ENCODE assay signal across 10 mouse cellular contexts in genomic region chr7:65280944-65281912, GRCm38 (mm10).
DNase-seq lines count a peak whose midpoint lies in the region; ATAC-seq lines count a peak whose summit lies in the region.
"Had no signal": no experiment of that assay in that cellular context is flagged by ENCODE, and none has a peak within 500 bp of the region (broad histone marks: within the 10 kb centered on the region; RNA-seq: fewer than 3 reads in every experiment).

No protein-coding gene starts in this region.

- WGBS in heart, embryonic 11.5 days (ENCODE audit: insufficient replicate concordance) = 78% methylated on average over 10 of the region's 10 CpGs
- WGBS in forebrain, embryonic 10.5 days = 74% methylated on average over 10 of the region's 10 CpGs
- WGBS in midbrain, embryonic 11.5 days = 61% methylated on average over 10 of the region's 10 CpGs

- H3K27me3 ChIP-seq in heart, embryonic 11.5 days (ENCODE audit: control insufficient read depth, insufficient read depth, low read length) = no peaks in the 10 kb centered on the region; the same call in 1 of the 2 replicates
- H3K27me3 ChIP-seq in forebrain, embryonic 10.5 days (ENCODE audit: poor library complexity, severe bottlenecking) = no peaks in the 10 kb centered on the region
- H3K27me3 ChIP-seq in midbrain, embryonic 11.5 days (ENCODE audit: control insufficient read depth, insufficient read depth, low read length) = no peaks in the 10 kb centered on the region

- no peak overlapping the region for H3K4me3 ChIP-seq in heart, embryonic 11.5 days (ENCODE audit: low read depth, low read length)
- no peak overlapping the region for H3K4me3 ChIP-seq in forebrain, embryonic 10.5 days
- no peak overlapping the region for H3K4me3 ChIP-seq in midbrain, embryonic 11.5 days (ENCODE audit: low read depth, low read length)

- H3K9me3 ChIP-seq in heart, embryonic 11.5 days (replicated peaks; ENCODE audit: control insufficient read depth, low read length) = no peaks in the 10 kb centered on the region
- no peaks in the 10 kb centered on the region for H3K9me3 ChIP-seq in forebrain, embryonic 10.5 days
- H3K9me3 ChIP-seq in midbrain, embryonic 11.5 days (ENCODE audit: control insufficient read depth, low read length) = no peaks in the 10 kb centered on the region

- intact Hi-C loops in left cerebral cortex, postnatal 10 days (cut with DNase I) = no loop called here

- no peaks in the 10 kb centered on the region for H3K4me1 ChIP-seq in heart, embryonic 11.5 days (ENCODE audit: control insufficient read depth, insufficient read depth, low read length)
- H3K4me1 ChIP-seq in forebrain, embryonic 10.5 days = peaks cover 47% of the 10 kb centered on the region
- peaks cover 13% of the 10 kb centered on the region; the same call in 1 of the 2 replicates for H3K4me1 ChIP-seq in midbrain, embryonic 11.5 days (ENCODE audit: control insufficient read depth, insufficient read depth, low read length)

- no peaks in the 10 kb centered on the region for H3K36me3 ChIP-seq in heart, embryonic 11.5 days (ENCODE audit: control insufficient read depth, insufficient read depth, low read length)
- H3K36me3 ChIP-seq in forebrain, embryonic 10.5 days (replicated peaks) = no peaks in the 10 kb centered on the region
- H3K36me3 ChIP-seq in midbrain, embryonic 11.5 days (ENCODE audit: control insufficient read depth, insufficient read depth, low read length) = no peaks in the 10 kb centered on the region

- no peak overlapping the region for H3K9ac ChIP-seq in heart, embryonic 11.5 days (ENCODE audit: low read depth, low read length)
- 0 out of 2 replicates have a peak overlapping the region, but pooled peaks have one; percentile 4 for H3K9ac ChIP-seq in midbrain, embryonic 11.5 days (ENCODE audit: low read length)

- no peak overlapping the region for H3K4me2 ChIP-seq in heart, embryonic 11.5 days
- no peak overlapping the region for H3K4me2 ChIP-seq in midbrain, embryonic 11.5 days

- ATAC-seq in heart, embryonic 11.5 days (replicated peaks; ENCODE audit: insufficient number of reproducible peaks, low FRiP score, low TSS enrichment) = no peak
- peak; percentile 78 for ATAC-seq in midbrain, embryonic 11.5 days (ENCODE audit: low FRiP score)

- H3K27ac ChIP-seq in heart, embryonic 11.5 days (ENCODE audit: low read depth, low read length) = no peak overlapping the region
- peak overlapping the region; percentile 74 for H3K27ac ChIP-seq in forebrain, embryonic 10.5 days
- peak overlapping the region; percentile 51; the same call in 1 of the 2 replicates for H3K27ac ChIP-seq in midbrain, embryonic 11.5 days (ENCODE audit: low read depth, low read length)
- H3K27ac ChIP-seq: macrophage had no signal

- DNase-seq in heart, adult 11 months = peak; percentile 95
- peak; percentile 19 for DNase-seq in forebrain, embryonic 10.5 days (ENCODE audit: extremely low spot score, low spot score)
- peak; percentile 46 for DNase-seq in heart, postnatal 4 days
- DNase-seq in midbrain, embryonic 11.5 days (ENCODE audit: low spot score, missing footprints) = peak; percentile 85
- DNase-seq in frontal cortex, postnatal 25 days (ENCODE audit: low spot score in 2 of 2) = no peak
- DNase-seq in left cerebral cortex, postnatal 10 days (ENCODE audit: extremely low spot score in 1 of 2, low spot score in 2 of 2) = no peak
- DNase-seq in ovary, postnatal 14 days (ENCODE audit: low spot score) = no peak
- DNase-seq: adrenal gland, postnatal 25 days had no signal

Comparison
In these comparisons a context has a peak if more than half of its experiments do, and no peak if none do; other contexts are left out.
1. DNase-seq: peak in heart, adult 11 months (single experiment), forebrain, embryonic 10.5 days (single experiment), heart, postnatal 4 days (single experiment) and midbrain, embryonic 11.5 days (single experiment); none in frontal cortex, postnatal 25 days (0 of 2), left cerebral cortex, postnatal 10 days (0 of 2) and ovary, postnatal 14 days (single experiment).